Mouse (Mus musculus): Measurements from ENCODE around the gene Axl.
"Not testable (repeated sequence)": the region's sequence is repeated elsewhere in the genome, so short reads cannot be mapped to it uniquely, and the experiment has no call there.

The Axl gene

DNA sequence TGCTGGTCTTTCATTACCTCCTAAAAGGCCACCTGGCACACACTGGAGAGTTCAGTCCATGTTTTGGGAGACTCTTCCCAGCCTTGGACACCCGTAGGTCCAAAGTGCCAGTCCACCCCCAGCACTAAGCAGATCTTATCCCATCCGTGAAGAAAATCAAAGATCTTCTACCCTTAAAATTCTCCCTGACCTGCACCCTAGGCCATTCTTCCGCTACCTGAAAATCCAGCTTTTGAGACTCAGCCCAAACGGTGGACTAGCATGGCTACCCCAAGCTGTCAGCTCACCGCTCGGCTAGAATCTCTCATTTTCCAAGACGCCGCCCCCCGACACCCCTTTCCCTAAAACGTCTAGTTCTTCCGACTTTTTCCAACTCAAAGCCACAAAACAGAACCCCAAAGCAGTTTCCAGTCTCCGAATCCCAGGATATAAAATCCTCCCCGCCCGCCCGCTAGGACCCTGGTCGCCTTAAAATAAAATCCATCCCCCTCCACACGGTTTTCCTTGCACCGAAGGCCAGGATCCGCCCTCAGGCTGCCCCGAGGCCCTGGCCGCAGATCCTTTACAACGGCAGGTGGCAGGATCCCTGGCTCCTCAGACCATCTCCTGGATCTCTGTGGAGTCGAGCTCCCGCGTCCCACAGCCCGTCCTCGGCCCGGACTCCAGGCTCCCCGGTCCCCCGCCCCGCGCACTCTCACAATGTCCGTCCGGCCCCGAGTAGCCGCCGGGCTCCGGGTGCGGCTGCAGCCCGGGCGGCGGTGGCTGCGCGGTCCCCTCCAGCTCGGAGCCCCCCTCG is 34.7 kb downstream of the Axl start:
- DNase-seq (ENCODE audit: low read depth, low spot score), result no peak

DNA sequence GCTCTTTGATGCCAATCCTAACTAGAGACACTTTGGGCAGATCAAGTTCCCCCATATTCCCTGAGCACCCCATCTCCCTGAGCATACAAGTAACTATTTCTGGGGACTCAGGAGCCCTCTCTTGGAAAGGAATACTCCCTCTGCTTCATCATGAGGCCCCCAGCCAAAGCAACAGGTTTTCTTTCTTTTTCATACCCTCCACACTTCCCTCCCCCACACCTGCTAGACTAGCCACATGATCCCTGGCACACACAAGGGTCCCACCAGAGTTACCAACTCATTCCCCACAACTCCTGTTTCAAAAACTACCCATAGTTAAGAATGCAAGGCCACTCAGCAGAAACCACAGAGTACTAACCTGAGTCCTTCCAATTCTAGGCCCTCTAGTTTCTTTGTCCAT is 35.4 kb downstream of the Axl start:
- no peak for DNase-seq (ENCODE audit: low read depth, low spot score)

DNA sequence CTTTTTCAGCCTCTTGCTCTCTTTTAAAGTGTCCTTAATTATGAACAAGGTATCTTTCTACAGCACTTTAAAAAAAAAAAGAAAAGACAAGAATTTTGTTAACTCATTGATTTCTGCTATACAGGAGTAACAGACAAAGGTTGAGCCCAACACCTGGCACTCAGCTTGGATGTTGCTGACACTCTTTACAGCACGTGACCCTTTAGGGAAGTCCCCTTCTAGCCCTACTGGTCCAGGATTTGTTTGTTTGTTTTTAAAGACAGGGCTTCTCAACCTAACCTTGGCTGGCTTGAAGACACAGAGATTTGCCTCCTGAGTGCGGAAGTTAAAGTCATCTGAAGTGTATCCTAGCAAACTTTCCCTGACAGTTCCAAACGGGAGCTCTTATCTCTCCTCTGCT is 41.7 kb downstream of the Axl start:
- no peak for DNase-seq (ENCODE audit: low read depth, low spot score)

DNA sequence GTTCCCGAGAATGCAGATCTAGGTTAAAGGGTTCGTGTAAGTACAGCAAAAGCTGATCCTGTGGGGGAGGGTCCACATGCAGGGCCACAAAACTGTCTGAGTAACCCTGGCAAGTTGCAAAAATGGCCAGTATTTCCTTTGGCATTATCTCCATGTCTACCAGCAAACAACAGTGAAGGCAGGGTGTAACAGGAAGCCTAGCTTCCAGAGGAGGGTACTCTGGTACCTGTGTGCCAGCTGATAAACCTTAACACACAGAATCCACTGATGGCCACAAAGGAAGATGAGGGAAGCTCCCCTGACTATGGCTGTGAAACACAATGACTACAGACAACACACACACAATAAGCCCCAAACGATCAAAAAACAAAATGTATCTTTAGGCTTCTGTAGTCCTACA is 50.2 kb downstream of the Axl start:
- no peak for DNase-seq (ENCODE audit: low read depth, low spot score)

DNA sequence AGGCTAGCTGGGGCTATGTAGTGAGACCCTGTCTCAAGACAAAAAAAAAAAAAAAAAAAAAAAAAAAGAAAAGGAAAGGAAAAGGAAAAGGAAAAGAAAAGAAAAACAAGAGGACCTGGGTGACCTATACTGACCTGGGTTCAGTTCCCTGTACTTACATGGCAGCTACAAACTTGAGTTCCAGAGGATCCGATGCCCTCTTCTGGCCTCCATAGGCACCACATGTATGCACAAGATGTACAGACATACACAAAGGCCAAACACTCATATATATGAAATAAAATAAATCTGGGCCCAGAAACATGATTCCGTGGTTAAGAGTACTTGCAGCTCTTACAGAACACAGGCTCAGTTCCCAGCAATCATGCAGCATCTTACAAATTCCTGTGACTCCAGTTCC is 51.6 kb downstream of the Axl start:
- DNase-seq (ENCODE audit: low read depth, low spot score), result no peak

DNA sequence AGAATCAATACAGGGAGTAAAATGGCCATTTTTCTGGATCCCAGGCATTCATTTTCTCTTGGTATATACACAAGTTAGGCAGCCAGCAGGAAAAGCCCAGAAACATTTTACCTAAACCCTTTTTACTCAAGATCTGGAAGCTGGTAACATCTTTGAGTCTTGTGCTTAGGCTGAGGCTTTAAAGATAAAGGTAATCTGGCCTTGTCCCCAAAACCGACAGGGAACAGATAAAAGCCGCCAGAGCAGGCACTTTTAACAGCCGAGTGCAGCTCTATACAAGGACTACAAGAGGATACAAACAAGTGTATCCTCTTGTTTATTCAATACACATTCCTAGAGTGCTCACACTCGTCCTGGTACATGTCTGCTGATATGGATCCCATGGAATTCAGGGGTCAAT is 53.5 kb downstream of the Axl start:
- no peak for DNase-seq (ENCODE audit: low read depth, low spot score)

DNA sequence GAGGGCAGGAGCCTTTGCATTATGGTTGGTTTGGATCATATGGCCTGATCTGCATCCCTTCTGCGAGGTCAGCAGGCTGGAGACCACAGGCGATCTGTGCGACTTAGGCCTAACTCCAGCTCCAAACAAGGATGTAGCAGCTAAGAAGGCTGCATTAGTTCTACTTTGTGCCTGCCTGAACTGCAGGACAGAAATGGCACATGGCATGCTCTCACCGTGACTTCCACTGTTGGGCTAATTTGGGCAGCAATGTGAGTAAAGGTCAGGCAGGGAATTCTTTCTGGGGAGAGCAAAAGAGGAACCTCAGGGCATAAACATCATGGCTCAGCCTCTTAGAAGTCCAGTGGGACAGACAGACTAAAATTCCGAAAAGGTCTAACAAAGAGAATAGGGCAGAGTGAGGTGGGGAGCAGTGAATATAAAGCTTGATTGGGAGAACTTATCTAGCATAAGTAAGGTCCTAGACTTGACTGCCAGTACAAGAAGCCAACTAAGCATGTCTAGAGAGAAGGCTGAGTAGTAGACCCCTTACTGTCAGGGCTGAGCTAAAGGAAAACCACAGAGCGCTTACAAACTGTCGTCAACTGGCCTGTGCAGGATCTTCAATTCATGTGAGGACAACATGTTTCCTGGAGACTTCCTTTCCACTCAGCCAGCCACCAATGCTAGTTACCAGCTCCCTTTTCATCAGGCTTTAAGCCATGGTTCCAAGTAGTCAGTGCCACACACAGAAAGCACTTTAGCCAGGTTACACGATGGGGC is 57.0 kb downstream of the Axl start:
- DNase-seq (ENCODE audit: low read depth, low spot score), result no peak

DNA sequence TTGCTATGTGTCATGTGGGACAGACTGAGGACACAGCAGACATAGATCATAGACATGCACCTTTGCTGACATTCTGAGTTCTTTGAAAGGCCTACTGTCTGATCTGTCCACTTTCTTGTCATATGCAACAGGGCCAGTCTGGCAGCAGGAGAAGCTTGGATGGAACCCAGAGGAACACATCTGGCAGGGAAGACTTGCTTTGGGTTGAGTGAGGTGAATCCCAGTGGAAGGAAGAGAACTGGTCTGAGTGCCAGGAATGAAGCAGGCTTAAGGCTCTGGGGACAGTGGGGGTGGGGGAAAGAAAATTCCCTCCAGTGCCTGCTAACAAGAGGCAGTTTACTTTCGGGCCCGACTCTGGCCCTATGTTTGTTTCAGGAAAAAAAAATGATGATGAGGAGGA is 58.6 kb downstream of the Axl start:
- DNase-seq (ENCODE audit: low read depth, low spot score), result peak; percentile 79

DNA sequence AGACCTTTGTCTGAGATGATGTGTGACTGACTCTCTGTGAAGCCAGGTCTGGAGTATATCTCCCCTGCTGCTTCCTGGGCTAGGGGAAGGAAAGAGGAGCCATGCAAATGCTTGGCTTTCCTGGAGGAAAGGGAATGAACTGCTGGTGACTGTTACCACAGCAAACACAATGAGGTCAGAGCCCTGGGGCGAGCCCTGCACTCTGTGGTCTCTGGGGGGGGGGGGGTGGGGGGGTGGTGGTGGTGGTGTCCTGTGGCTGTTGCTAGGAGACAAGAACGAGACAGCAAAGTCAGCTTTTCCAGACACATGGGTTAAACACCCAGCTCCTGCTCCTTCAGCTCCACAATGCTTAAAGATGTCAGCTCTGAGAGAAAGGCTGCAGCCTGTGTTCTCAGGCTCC is 59.1 kb downstream of the Axl start:
- DNase-seq (ENCODE audit: low read depth, low spot score), result no peak

DNA sequence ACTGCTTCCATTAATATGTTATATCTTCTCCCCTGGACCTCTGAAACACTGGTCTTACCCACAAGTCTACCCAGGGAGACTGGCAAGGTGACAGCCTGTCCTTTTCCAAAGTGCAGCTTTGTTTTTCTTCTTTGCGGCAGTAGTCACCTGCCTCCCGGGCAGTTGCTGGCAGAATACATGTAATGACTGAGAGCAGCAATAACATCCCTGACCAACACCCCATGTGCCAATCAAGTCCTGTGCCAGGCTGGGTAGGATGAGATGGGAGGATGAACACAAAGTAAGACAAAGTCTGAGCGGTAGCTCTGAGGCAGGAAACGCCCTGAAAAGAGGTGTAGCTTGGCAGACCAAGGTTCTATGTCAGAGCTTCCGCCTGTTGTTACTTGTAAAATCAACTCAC is 60.7 kb downstream of the Axl start:
- no peak for DNase-seq (ENCODE audit: low read depth, low spot score)

DNA sequence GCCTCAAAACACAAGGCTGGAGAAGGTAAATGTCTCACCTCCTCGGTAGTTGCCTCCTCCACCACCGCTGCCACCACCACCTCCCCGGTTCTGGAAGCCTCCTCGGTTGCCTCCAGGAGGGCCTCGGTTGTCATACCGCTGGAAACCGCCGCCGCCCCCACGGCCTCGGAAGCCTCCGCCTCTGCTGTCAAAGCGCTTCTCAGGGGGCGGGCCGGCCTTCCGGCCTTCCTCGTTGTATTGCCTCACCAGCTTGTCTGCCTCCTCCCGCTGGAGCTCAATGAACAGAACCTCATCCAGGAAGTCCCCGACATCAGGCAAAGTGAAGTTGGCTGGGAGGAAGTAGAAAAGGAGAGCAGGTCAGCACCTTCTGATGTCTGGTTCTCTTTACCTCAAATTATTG is 62.6 kb downstream of the Axl start:
- DNase-seq (ENCODE audit: low read depth, low spot score), result no peak

DNA sequence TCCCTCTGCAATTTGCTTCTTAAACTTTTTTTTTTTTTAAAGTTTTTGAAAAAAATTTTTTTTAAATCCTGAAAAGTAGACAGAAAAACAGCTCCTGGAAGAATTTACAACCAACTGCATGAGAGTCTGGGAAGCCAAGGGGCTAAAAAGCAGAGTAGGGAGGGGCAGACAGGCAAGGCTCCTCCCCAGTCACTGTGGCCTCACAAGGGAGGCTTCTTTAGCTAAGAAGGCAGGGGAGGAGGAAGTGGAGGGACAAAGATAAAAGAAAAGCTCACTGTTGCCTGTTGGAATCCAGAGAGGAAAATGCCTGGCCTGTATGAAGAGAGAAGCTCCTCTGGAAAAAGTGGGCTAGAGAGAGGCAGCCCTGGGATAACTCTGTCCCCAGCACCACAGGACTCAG is 66.7 kb downstream of the Axl start:
- DNase-seq (ENCODE audit: low read depth, low spot score), result not testable (repeated sequence)

DNA sequence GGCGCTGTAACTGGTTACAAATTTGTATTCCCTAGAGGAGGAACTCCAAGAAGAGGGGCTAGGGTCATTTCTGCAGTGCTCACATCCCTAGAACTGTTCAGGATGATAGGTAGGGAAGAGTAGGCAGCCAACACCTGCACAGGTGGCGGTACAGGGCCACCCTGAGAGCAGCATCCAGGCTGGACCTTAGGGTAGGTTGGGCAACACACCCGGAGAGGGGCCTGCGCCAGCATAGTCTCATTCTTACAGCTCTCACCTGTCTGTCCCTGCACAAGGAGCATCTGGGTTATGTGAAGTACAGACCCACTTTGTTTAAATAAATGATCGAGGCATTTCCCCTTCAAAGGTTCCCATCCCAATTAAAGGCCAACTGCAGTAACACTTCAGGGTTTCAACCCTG is 67.7 kb downstream of the Axl start:
- DNase-seq (ENCODE audit: low read depth, low spot score), result no peak

DNA sequence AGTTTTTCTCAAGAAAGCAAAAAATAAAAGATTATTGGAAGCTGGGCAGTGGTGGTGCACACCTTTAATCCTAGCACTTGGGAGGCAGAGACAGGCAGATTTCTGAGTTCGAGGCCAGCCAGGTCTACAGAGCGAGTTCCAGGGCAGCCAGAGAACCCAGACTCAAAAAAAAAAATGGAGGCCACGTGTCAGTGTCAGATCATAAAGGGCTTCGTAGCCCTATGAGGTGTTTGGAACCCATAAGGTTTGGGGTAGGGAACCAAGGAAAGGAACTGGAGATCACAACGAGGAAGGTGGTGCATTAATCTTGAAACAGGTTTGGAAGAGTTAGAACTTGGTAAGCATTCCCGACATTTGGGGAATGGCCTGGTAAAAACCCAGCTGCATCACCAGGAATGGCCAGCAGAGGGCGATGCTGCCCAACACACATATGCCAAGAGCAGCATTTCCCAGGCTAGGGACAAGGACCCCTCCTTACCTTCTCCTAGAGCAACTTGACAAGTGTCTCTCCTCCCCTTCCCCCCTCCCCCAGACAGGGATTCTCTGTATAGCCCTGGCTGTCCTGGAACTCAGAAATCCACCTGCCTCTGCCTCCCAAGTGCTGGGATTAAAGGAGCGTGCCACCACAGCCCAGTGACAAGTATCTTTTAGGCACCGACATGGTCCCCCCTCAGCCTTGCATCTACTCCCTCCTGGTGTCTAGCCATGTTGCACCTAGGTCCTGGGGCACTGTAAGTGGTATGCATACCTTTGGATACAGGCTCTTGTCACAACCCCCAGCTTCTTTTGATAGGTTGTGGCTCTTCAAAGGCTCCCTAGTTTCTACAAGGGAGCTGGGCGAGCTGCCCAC is 68.5 kb downstream of the Axl start:
- peak; percentile 70 for DNase-seq (ENCODE audit: low read depth, low spot score)

DNA sequence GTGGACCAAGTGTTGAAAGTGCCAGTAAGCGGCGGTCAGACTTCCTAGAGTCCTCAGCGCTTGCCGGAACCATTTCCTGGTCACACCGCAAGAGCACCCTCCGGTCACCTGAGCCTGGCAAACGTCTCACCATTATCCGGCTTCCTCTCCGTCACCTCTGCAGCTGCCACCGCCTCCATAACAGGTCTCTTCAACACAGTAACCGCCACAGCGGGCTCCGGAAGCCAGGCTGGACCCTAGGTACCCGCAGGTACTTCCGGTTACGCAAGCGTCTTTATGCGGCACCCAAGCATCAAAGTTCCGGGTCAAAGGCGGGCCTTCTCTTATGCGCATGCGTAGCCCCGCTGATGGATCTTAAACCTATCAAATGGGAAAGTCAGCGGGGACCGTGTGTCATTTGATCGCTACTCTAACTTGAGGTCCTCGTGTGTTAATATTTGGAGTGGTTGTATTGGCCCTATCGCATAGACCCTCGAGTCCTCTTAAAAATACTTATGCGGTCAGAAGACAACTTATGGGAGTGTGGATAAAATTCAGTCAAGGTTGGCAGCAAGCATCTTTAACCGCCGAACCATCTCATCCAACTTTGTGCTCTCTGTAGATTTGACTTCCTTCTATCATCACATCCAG is 69.6 kb downstream of the Axl start, which contains the start of gene Ccdc97:
Ccdc97 (minus strand) TSS at position 301 of the 630 bp plus-strand sequence.
- DNase-seq (ENCODE audit: low read depth, low spot score), result peak; percentile 97

DNA sequence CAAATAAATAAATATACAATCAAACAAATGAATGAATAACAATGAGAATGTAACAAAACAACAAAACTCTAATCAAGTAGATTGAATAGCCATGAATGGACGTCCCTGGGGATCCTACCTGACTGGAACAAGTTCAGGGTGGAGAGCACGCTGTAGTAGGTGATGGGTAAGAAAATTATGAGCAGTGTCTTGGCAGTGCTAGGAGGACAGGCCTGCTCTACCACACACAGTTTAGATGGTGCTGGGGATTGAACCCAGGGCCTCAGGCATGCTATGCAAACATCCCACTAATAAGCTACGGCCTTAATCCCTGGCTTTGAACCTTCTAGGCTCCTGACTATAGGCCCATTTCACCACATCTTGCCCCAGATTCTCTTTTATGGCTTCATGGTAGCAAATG is 71.0 kb downstream of the Axl start:
- DNase-seq (ENCODE audit: low read depth, low spot score), result no peak

DNA sequence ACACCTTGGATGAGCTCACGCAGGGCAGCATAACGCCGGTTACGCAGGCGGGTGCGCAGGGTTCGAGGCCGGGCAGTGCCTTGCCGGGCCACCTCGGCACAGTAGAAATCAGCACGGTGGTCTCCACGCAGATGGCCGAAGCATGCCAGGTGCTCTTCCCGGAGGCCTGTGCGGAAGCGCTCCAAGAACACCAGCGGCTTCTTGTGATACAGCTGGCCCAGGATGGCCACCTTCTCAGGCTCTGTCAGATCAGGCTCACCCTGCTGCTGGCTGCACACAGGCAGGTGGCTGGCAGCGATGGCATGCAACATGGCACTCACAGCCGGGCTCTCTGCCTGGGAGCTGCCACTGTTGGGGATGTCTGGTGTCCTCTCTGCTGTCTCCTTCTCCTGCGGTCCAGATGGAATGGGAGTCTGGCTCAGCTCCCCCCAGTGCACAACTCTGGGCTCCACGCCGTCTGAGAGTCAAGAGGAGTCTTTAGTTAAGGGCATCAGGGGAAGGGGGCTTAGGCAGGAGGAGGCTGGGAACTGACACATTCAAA is 72.7 kb downstream of the Axl start:
- no peak for DNase-seq (ENCODE audit: low read depth, low spot score)

DNA sequence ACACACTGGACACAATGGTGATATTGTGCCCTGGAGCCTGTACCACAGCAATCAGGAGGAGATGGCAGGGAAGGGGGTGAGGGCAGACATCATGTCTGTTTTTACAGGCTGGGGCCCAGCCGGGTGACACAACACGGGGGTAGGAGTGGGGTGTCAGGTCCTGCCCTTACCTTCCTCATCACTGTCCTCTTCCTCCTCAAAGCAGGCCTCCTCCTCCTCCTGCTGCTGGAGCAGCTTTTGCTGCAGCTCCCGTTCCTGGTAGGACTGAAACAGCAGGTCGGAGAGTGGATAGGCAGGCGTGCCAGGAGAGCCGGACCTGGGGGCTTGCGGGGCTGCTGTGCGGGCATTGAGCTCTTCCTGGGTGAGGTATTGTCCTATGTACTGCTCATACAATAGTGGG is 73.9 kb downstream of the Axl start:
- DNase-seq (ENCODE audit: low read depth, low spot score), result no peak

DNA sequence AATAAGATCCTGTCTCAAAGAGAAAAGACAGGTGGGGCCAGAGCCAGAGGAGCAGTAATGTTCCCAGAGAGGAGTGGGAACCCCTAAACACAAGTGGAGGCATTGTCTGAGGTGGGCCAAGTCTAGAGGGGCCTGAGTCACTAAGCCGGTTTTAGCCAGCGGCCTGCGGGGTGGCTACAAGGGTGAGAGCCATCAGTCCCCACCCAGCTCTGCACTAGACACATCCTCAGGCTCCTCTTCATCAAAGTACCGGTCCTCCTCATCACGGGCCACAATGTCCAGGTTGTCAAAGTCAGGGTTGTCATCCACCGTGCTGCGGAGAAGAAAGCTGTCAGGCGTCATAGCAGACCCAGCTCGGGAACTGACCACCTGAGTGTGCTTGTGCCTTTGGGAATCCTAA is 75.7 kb downstream of the Axl start:
- DNase-seq (ENCODE audit: low read depth, low spot score), result no peak

DNA sequence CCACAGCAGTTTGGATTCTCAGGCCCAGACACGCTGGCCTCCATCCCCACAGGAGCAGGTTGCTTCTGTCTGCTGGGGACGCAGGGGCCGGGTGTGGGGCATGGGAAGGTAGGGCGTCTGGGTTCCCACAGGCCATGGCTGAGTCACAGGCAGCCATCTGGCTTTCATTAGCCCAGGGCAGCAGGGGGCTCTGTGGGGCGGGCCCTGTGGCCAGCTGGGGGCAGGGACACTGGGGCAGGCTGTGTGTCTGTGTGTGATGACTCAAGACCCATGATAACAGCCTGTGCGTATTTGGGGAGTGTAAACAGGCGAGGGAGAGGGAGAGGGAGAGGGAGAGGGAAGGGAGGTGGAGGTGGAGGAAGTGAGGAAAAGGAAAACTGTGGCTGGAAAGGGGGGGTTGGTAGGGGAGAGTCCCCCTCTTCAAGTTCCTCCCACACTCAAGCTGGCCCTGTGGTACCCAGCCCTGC is 76.7 kb downstream of the Axl start:
- DNase-seq (ENCODE audit: low read depth, low spot score), result peak; percentile 67

DNA sequence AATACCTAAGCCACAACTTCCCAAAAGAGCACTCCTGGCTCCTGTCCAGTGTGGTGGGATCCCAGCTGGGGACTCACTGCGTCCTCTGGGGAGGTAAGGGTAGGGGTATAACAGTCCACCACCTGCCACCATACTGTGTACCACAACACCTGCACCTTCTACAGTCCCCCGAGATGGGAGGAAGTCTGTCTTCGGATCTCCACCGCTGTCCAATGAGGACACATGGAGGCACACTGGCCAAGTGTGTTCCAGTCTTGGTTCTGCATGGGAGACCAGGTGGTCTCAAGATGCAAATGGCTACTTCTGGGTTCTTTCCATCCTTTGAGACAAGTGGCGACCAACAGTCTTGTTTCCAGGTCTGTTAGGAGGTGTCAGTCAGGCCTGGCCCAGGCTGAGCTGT is 77.3 kb downstream of the Axl start:
- DNase-seq (ENCODE audit: low read depth, low spot score), result no peak
